Mouse (Mus musculus) thymus, adult 2 months (tissue): ENCODE measurements around the gene Pkn1.

Source experiments
- CTCF ChIP-seq: fragments of 200-500 bp; IDR thresholded peaks from 2 replicates; pipeline ENCODE4 v1.5.1; 2012; ENCODE audit warnings: mild to moderate bottlenecking, control low read depth, low read length, moderate library complexity, borderline replicate concordance; ENCODE audit not compliant: control insufficient read depth, poor library complexity, insufficient read depth; ENCODE audit errors: extremely low read depth
- POLR2A ChIP-seq: fragments of 200-500 bp; IDR thresholded peaks from 2 replicates; pipeline ENCODE4 v1.6.1; 2012; ENCODE audit warnings: mild to moderate bottlenecking, low read length, control low read depth, moderate library complexity; ENCODE audit not compliant: control insufficient read depth, poor library complexity, insufficient read depth; ENCODE audit errors: extremely low read depth

GRCm38 (mm10) chr8:83660995-83661680 lies 37.8 kb downstream of the Pkn1 start:
- TF ChIP-seq CTCF, result no peak
- no peak for TF ChIP-seq POLR2A
